Mouse (Mus musculus): ENCODE results near the gene Pcna. TPM values are rescaled to one million over a fixed set of nuclear protein-coding genes. Genes with fewer than 3 reads are reported as not detected.

Gene Pcna
- total and polyA plus RNA-seq, 3 experiments: 308 to 541 (median 427) TPM

- Histone ChIP-seq H3K4me1 (ENCODE audit: control insufficient read depth in 1 of 2, insufficient read depth in 2 of 2, low read length in 2 of 2) (peaks cover 0 to 6% of the 10 kb centered on the region in 2 experiments; a peak in 2 of 4 replicates), H3K4me3 (ENCODE audit: control insufficient read depth in 1 of 2, insufficient read depth in 1 of 2, low read depth in 2 of 2, low read length in 2 of 2) (no peak overlapping the region), H3K79me2 (ENCODE audit: control insufficient read depth, insufficient read depth, low read length, poor library complexity) (peaks cover 2% of the 10 kb centered on the region; the same call in 1 of the 2 replicates), H3K27ac (ENCODE audit: control insufficient read depth, low read depth, low read length) (no peak overlapping the region), H3K27me3 (ENCODE audit: control insufficient read depth in 1 of 2, insufficient read depth in 2 of 2, low read length in 2 of 2) (no peaks in the 10 kb centered on the region), H3K9ac (ENCODE audit: control insufficient read depth, low read depth, low read length, poor library complexity, severe bottlenecking) (no peak overlapping the region), H3K9me3 (replicated peaks; ENCODE audit: insufficient read depth, low read length) (no peaks in the 10 kb centered on the region), H3K36me3 (ENCODE audit: control insufficient read depth in 1 of 2, insufficient read depth in 2 of 2, low read length in 2 of 2) (peaks cover 0 to 11% of the 10 kb centered on the region in 2 experiments; a peak in 3 of 4 replicates)
- TF ChIP-seq SIN3A (IDR thresholded peaks at IDR 0.05; ENCODE audit: low read length) (no peak), GABPA (IDR thresholded peaks at IDR 0.05; ENCODE audit: low read depth, low read length) (no peak), TAL1 (IDR thresholded peaks at IDR 0.05; ENCODE audit: low read length) (no peak), E2F4 (IDR thresholded peaks at IDR 0.05; ENCODE audit: borderline replicate concordance, low read depth, low read length) (no peak), TBP (IDR thresholded peaks at IDR 0.05; ENCODE audit: low read depth, low read length) (no peak), USF1 (IDR thresholded peaks at IDR 0.05; ENCODE audit: low read depth, low read length) (no peak), HCFC1 (IDR thresholded peaks at IDR 0.05; ENCODE audit: low read depth, low read length) (no peak), NRF1 (IDR thresholded peaks at IDR 0.05; ENCODE audit: insufficient read depth, low read depth, low read length, poor library complexity, severe bottlenecking) (no peak), CTCF (IDR thresholded peaks at IDR 0.05 in 2 of 3, conservative IDR thresholded peaks at IDR 0.05 in 1 of 3; ENCODE audit: control insufficient read depth in 1 of 3, insufficient read depth in 1 of 3, low read depth in 2 of 3, low read length in 3 of 3, poor library complexity in 1 of 3, severe bottlenecking in 1 of 3) (no peak), BHLHE40 (IDR thresholded peaks at IDR 0.05; ENCODE audit: borderline replicate concordance, low read depth, low read length) (no peak), JUND (IDR thresholded peaks at IDR 0.05; ENCODE audit: low read depth, low read length) (no peak), CHD2 (IDR thresholded peaks at IDR 0.05; ENCODE audit: low read length) (no peak), NELFE (IDR thresholded peaks at IDR 0.05; ENCODE audit: low read depth, low read length) (no peak), MXI1 (IDR thresholded peaks at IDR 0.05; ENCODE audit: low read depth, low read length) (no peak), ZMIZ1 (IDR thresholded peaks at IDR 0.05; ENCODE audit: low read depth, low read length) (no peak), ZC3H11A (IDR thresholded peaks at IDR 0.05; ENCODE audit: low read depth, low read length) (no peak), MYC (IDR thresholded peaks at IDR 0.05; ENCODE audit: low read depth, low read length) (no peak), POLR2AphosphoS2 (IDR thresholded peaks at IDR 0.05; ENCODE audit: low read length) (no peak), MYB (IDR thresholded peaks at IDR 0.05; ENCODE audit: low read depth, low read length) (no peak), MAFK (IDR thresholded peaks at IDR 0.05; ENCODE audit: borderline replicate concordance, low read depth, low read length) (no peak)
- DNase-seq (ENCODE audit: low read depth, low spot score): no peak
These were observed 26.9 kb upstream of the Pcna start for GRCm38 (mm10) chr2:132279978-132280377.

GRCm38 (mm10) chr2:132279336-132279882, 26.3 kb upstream of the Pcna start:
- H3K9ac ChIP-seq (ENCODE audit: control insufficient read depth, low read depth, low read length, poor library complexity, severe bottlenecking): no peak overlapping the region
- H3K27me3 ChIP-seq (ENCODE audit: control insufficient read depth in 1 of 2, insufficient read depth in 2 of 2, low read length in 2 of 2): no peaks in the 10 kb centered on the region
- H3K4me3 ChIP-seq (ENCODE audit: control insufficient read depth in 1 of 2, insufficient read depth in 1 of 2, low read depth in 2 of 2, low read length in 2 of 2): no peak overlapping the region
- DNase-seq (ENCODE audit: low read depth, low spot score): no peak
- no peaks in the 10 kb centered on the region for H3K9me3 ChIP-seq (replicated peaks; ENCODE audit: insufficient read depth, low read length)
- H3K4me1 ChIP-seq (ENCODE audit: control insufficient read depth in 1 of 2, insufficient read depth in 2 of 2, low read length in 2 of 2): peaks cover 0 to 6% of the 10 kb centered on the region in 2 experiments; a peak in 2 of 4 replicates
- no peak overlapping the region for H3K27ac ChIP-seq (ENCODE audit: control insufficient read depth, low read depth, low read length)
- H3K36me3 ChIP-seq (ENCODE audit: control insufficient read depth in 1 of 2, insufficient read depth in 2 of 2, low read length in 2 of 2): peaks cover 0 to 11% of the 10 kb centered on the region in 2 experiments; a peak in 3 of 4 replicates
- H3K79me2 ChIP-seq (ENCODE audit: control insufficient read depth, insufficient read depth, low read length, poor library complexity): peaks cover 2% of the 10 kb centered on the region; the same call in 1 of the 2 replicates
- TF ChIP-seq CHD2 (IDR thresholded peaks at IDR 0.05; ENCODE audit: low read length): no peak
- TF ChIP-seq KAT2A (conservative IDR thresholded peaks at IDR 0.05; ENCODE audit: low read depth, low read length): no peak
- no peak for TF ChIP-seq ZMIZ1 (IDR thresholded peaks at IDR 0.05; ENCODE audit: low read depth, low read length)
- TF ChIP-seq ZKSCAN1 (IDR thresholded peaks at IDR 0.05; ENCODE audit: low read depth, low read length): no peak
- no peak for TF ChIP-seq MXI1 (IDR thresholded peaks at IDR 0.05; ENCODE audit: low read depth, low read length)
- TF ChIP-seq E2F4 (IDR thresholded peaks at IDR 0.05; ENCODE audit: borderline replicate concordance, low read depth, low read length): no peak
- TF ChIP-seq MAX (IDR thresholded peaks at IDR 0.05; ENCODE audit: low read length): no peak
- no peak for TF ChIP-seq MYC (IDR thresholded peaks at IDR 0.05; ENCODE audit: low read depth, low read length)
- no peak for TF ChIP-seq POLR2AphosphoS2 (IDR thresholded peaks at IDR 0.05; ENCODE audit: low read length)
- TF ChIP-seq HCFC1 (IDR thresholded peaks at IDR 0.05; ENCODE audit: low read depth, low read length): no peak
- no peak for TF ChIP-seq MEF2A (IDR thresholded peaks at IDR 0.05; ENCODE audit: extremely low read depth, insufficient replicate concordance, low read depth, low read length, poor library complexity, severe bottlenecking)
- TF ChIP-seq ZNF384 (IDR thresholded peaks at IDR 0.05; ENCODE audit: low read depth, low read length): no peak
- TF ChIP-seq RCOR1 (IDR thresholded peaks at IDR 0.05; ENCODE audit: low read depth, low read length): no peak
- TF ChIP-seq ZC3H11A (IDR thresholded peaks at IDR 0.05; ENCODE audit: low read depth, low read length): no peak
- no peak for TF ChIP-seq SIN3A (IDR thresholded peaks at IDR 0.05; ENCODE audit: low read length)
- no peak for TF ChIP-seq CHD1 (IDR thresholded peaks at IDR 0.05; ENCODE audit: low read depth, low read length)
- no peak for TF ChIP-seq MAZ (IDR thresholded peaks at IDR 0.05; ENCODE audit: low read depth, low read length)
- no peak for TF ChIP-seq BHLHE40 (IDR thresholded peaks at IDR 0.05; ENCODE audit: borderline replicate concordance, low read depth, low read length)
